Mouse (Mus musculus) CH12.LX (cell line): ENCODE measurements around the gene Ikzf2. TPM values are rescaled to one million over a fixed set of nuclear protein-coding genes. Genes with fewer than 3 reads are reported as not detected.

ENCODE experiments used
- DNase-seq: peaks from one replicate; pipeline ENCODE4 v3.0.0-alpha.2; 2013; ENCODE audit errors: extremely low read depth
- H3K27ac ChIP-seq: 2 replicates; pipeline ENCODE4 v1.5.1; 2012; ENCODE audit warnings: low read depth, mild to moderate bottlenecking, control low read depth, moderate library complexity; ENCODE audit not compliant: insufficient read depth
- H3K27me3 ChIP-seq: replicated peaks from 2 replicates; pipeline ENCODE3; 2012; ENCODE audit warnings: inconsistent platforms
- H3K36me3 ChIP-seq, 2 experiments: replicated peaks in 1 of 2; 2 replicates each; pipeline versions ENCODE3 to v1.6.1; 2012; ENCODE audit warnings: inconsistent platforms in 1 of 2, low read length in 1 of 2, mild to moderate bottlenecking in 1 of 2, mixed read lengths in 1 of 2, moderate library complexity in 1 of 2; ENCODE audit not compliant: control insufficient read depth in 1 of 2, insufficient read depth in 1 of 2
- H3K4me1 ChIP-seq, 2 experiments: 2 replicates each; pipeline ENCODE4 v1.6.1; 2012; ENCODE audit warnings: inconsistent platforms in 1 of 2, moderate library complexity in 1 of 2; ENCODE audit not compliant: insufficient read depth in 2 of 2, control insufficient read depth in 1 of 2
- H3K4me2 ChIP-seq: 2 replicates; pipeline ENCODE4 v1.6.1; 2012; ENCODE audit warnings: low read depth, mild to moderate bottlenecking, control low read depth; ENCODE audit not compliant: poor library complexity, insufficient read depth, severe bottlenecking
- H3K4me3 ChIP-seq, 3 experiments: fragments of 150-350 bp in 1 of 3; sonication (generic) in 1 of 3; replicated peaks in 1 of 3; 2 replicates each; pipeline versions ENCODE3 to v1.5.1; 2011 to 2012; ENCODE audit warnings: low read depth in 2 of 3, low read length in 2 of 3, mild to moderate bottlenecking in 2 of 3, moderate library complexity in 2 of 3, control low read depth in 1 of 3, improper control_type of control experiment in 1 of 3, inconsistent platforms in 1 of 3, mixed read lengths in 1 of 3; ENCODE audit not compliant: poor library complexity in 1 of 3
- H3K79me2 ChIP-seq: replicated peaks from 2 replicates; pipeline ENCODE4 v1.6.1; 2012; ENCODE audit warnings: mild to moderate bottlenecking, moderate library complexity; ENCODE audit not compliant: control insufficient read depth, poor library complexity, insufficient read depth, severe bottlenecking; ENCODE audit errors: extremely low read depth
- H3K9ac ChIP-seq: 2 replicates; pipeline ENCODE4 v1.6.1; 2012; ENCODE audit warnings: low read depth, mild to moderate bottlenecking, control low read depth, moderate library complexity; ENCODE audit not compliant: insufficient read depth
- H3K9me3 ChIP-seq: replicated peaks from 2 replicates; pipeline ENCODE3; 2012; ENCODE audit warnings: low read length, inconsistent platforms, mixed read lengths
- CTCF ChIP-seq, 2 experiments: IDR thresholded peaks in 1 of 2; conservative IDR thresholded peaks in 1 of 2; 2 replicates each; pipeline ENCODE4 v1.5.1; 2011 to 2012; ENCODE audit warnings: low read depth in 2 of 2, low read length in 2 of 2, improper control_type of control experiment in 1 of 2, inconsistent platforms in 1 of 2, mild to moderate bottlenecking in 1 of 2, moderate library complexity in 1 of 2
- ELF1 ChIP-seq: IDR thresholded peaks from 2 replicates; pipeline ENCODE4 v1.6.1; 2014; ENCODE audit warnings: low read depth, mild to moderate bottlenecking, inconsistent platforms, low read length, improper control_type of control experiment
- EP300 ChIP-seq: IDR thresholded peaks from 2 replicates; pipeline ENCODE4 v1.6.1; 2011; ENCODE audit warnings: low read length, improper control_type of control experiment
- ETS1 ChIP-seq: conservative IDR thresholded peaks from 2 replicates; pipeline ENCODE4 v1.6.1; 2012; ENCODE audit warnings: low read depth, mild to moderate bottlenecking, inconsistent platforms, low read length, improper control_type of control experiment, moderate library complexity
- JUND ChIP-seq: conservative IDR thresholded peaks from 2 replicates; pipeline ENCODE4 v1.6.1; 2011; ENCODE audit warnings: low read depth, low read length, improper control_type of control experiment
- KAT2A ChIP-seq: IDR thresholded peaks from 2 replicates; pipeline ENCODE4 v1.6.1; 2012; ENCODE audit warnings: low read length, improper control_type of control experiment, inconsistent platforms; ENCODE audit not compliant: insufficient replicate concordance
- MAZ ChIP-seq: IDR thresholded peaks from 2 replicates; pipeline ENCODE4 v1.6.1; 2012; ENCODE audit warnings: low read depth, mild to moderate bottlenecking, inconsistent platforms, low read length, improper control_type of control experiment, moderate library complexity
- NELFE ChIP-seq: IDR thresholded peaks from 2 replicates; pipeline ENCODE4 v1.6.1; 2011; ENCODE audit warnings: low read depth, low read length, improper control_type of control experiment
- NRF1 ChIP-seq: IDR thresholded peaks from 2 replicates; pipeline ENCODE4 v1.6.1; 2014; ENCODE audit warnings: low read depth, mild to moderate bottlenecking, inconsistent platforms, low read length, improper control_type of control experiment, moderate library complexity
- PAX5 ChIP-seq: IDR thresholded peaks from 2 replicates; pipeline ENCODE4 v1.6.1; 2012; ENCODE audit warnings: low read length, inconsistent platforms, mixed read lengths
- RAD21 ChIP-seq: IDR thresholded peaks from 2 replicates; pipeline ENCODE4 v1.6.1; 2011; ENCODE audit warnings: low read depth, mild to moderate bottlenecking, low read length, improper control_type of control experiment, moderate library complexity
- RCOR1 ChIP-seq: conservative IDR thresholded peaks from 2 replicates; pipeline ENCODE4 v1.6.1; 2012; ENCODE audit warnings: low read depth, mild to moderate bottlenecking, inconsistent platforms, low read length, improper control_type of control experiment
- SIN3A ChIP-seq: IDR thresholded peaks from 2 replicates; pipeline ENCODE4 v1.6.1; 2012; ENCODE audit warnings: low read length, improper control_type of control experiment, inconsistent platforms
- SMC3 ChIP-seq: IDR thresholded peaks from 2 replicates; pipeline ENCODE4 v1.6.1; 2011; ENCODE audit warnings: low read depth, low read length, improper control_type of control experiment
- TBP ChIP-seq: conservative IDR thresholded peaks from 2 replicates; pipeline ENCODE4 v1.6.1; 2011; ENCODE audit warnings: low read depth, low read length, improper control_type of control experiment
- USF2 ChIP-seq: conservative IDR thresholded peaks from 2 replicates; pipeline ENCODE4 v1.6.1; 2011; ENCODE audit warnings: low read depth, low read length, improper control_type of control experiment
- ZKSCAN1 ChIP-seq: IDR thresholded peaks from 2 replicates; pipeline ENCODE4 v1.6.1; 2012; ENCODE audit warnings: low read depth, inconsistent platforms, low read length, improper control_type of control experiment, borderline replicate concordance
- dilution Hi-C: fragments of 300-500 bp; cut with MboI; formaldehyde crosslinking; loops from 2 replicates; pipeline ENCODE4 v1.14.3; 2020; ENCODE audit warnings: low sequenced_read_pairs; ENCODE audit not compliant: extremely low pct_unique_long_range_greater_than_20kb, extremely low pct_ligation_motif_present
- in situ Hi-C: fragments of 300-500 bp; cut with MboI; formaldehyde crosslinking; loops from 3 replicates; pipeline ENCODE4 v1.14.3; 2019; ENCODE audit warnings: low sequenced_read_pairs, low pct_ligation_motif_present, low pct_unique_long_range_greater_than_20kb, mixed read lengths
- polyA plus RNA-seq: library from polyadenylated mRNA; unstranded; fragments of >175 nt; gene quantifications from 2 replicates; pipeline ENCODE4 v1.2.1, GENCODE M21; 2012; ENCODE audit warnings: low read depth; ENCODE audit not compliant: insufficient read length
- total RNA-seq, 2 experiments: library from RNA; depleted of rRNA; stranded (reverse); fragments of 300-350 nt in 1 of 2; fragments of >200 nt in 1 of 2; gene quantifications; 2 replicates each; pipeline ENCODE4 v1.2.3; 2012 to 2014

The Ikzf2 gene
- total and polyA plus RNA-seq, 3 experiments, result not detected

- dilution Hi-C loops, result no loop called here
- no peaks in the 10 kb centered on the region for H3K79me2 ChIP-seq
- no peaks in the 10 kb centered on the region for H3K4me1 ChIP-seq
- TF ChIP-seq ZKSCAN1, result no peak
- TF ChIP-seq SIN3A, result no peak
- TF ChIP-seq RCOR1, result no peak
- no peak for TF ChIP-seq CTCF (conservative IDR thresholded peaks at IDR 0.05 in 1 of 2, IDR thresholded peaks at IDR 0.05 in 1 of 2; ENCODE audit: low read depth in 2 of 2, low read length in 2 of 2)
- no peak for TF ChIP-seq USF2
- TF ChIP-seq PAX5, result no peak
- TF ChIP-seq NRF1, result no peak
- no peak for TF ChIP-seq NELFE
- TF ChIP-seq ELF1, result no peak
- no peak for TF ChIP-seq TBP
- TF ChIP-seq RAD21, result no peak
- TF ChIP-seq JUND, result no peak
- no peak for TF ChIP-seq KAT2A
- TF ChIP-seq SMC3, result no peak
- TF ChIP-seq EP300, result no peak
- TF ChIP-seq ETS1, result no peak
- no peak for TF ChIP-seq MAZ
- TF ChIP-seq, all 38 proteins: peak for 0
- no peaks in the 10 kb centered on the region for H3K36me3 ChIP-seq
- no peaks in the 10 kb centered on the region for H3K9me3 ChIP-seq
- no peak overlapping the region for H3K27ac ChIP-seq
- H3K4me2 ChIP-seq, result peak overlapping the region; percentile 61
- no peak overlapping the region for H3K4me3 ChIP-seq
- H3K9ac ChIP-seq, result no peak overlapping the region
- H3K27me3 ChIP-seq, result no peaks in the 10 kb centered on the region
- in situ Hi-C loops, result no loop called here
- DNase-seq, result no peak
Measured at GRCm38 (mm10) chr1:69638321-69638720, 48.7 kb downstream of the Ikzf2 start.

- Histone ChIP-seq H3K4me2 (peak overlapping the region; percentile 61), H3K9ac (no peak overlapping the region), H3K36me3 (no peaks in the 10 kb centered on the region)
- TF ChIP-seq KAT2A, result no peak
- TF ChIP-seq, all 38 proteins: peak for 0
- dilution Hi-C loops (no loop called here), in situ Hi-C loops (no loop called here)
- no peak overlapping the region for H3K27ac ChIP-seq
- H3K4me1 ChIP-seq, result no peaks in the 10 kb centered on the region
- H3K27me3 ChIP-seq, result no peaks in the 10 kb centered on the region
- no peak overlapping the region for H3K4me3 ChIP-seq
- H3K79me2 ChIP-seq, result no peaks in the 10 kb centered on the region
- no peak for DNase-seq
- H3K9me3 ChIP-seq, result no peaks in the 10 kb centered on the region
Measured at GRCm38 (mm10) chr1:69637907-69638306, 49.1 kb downstream of the Ikzf2 start.
